Comparison of ENCODE assay signal across 8 mouse cellular contexts in genomic region chr1:136131603-136132291, GRCm38 (mm10). TPM values are rescaled to one million over a fixed set of nuclear protein-coding genes. Genes with fewer than 3 reads are reported as not detected.
A peak's percentile ranks its signal among the peaks of the same experiment; 100 is the strongest.
DNase-seq lines count a peak whose midpoint lies in the region; ATAC-seq and TF ChIP-seq lines count a peak whose summit lies in the region.

No protein-coding gene starts in this region.

- peak overlapping the region; percentile 65 for H3K9ac ChIP-seq in kidney, postnatal 0 days (ENCODE audit: low read depth, low read length)
- H3K9ac ChIP-seq in ES-Bruce4 (ENCODE audit: low read depth, poor library complexity, severe bottlenecking): peak overlapping the region; percentile 78
- peak overlapping the region; percentile 94 for H3K9ac ChIP-seq in midbrain, embryonic 13.5 days (replicated peaks)

- peak overlapping the region; percentile 100 for H3K4me2 ChIP-seq in kidney, postnatal 0 days (ENCODE audit: low read length)
- H3K4me2 ChIP-seq in midbrain, embryonic 13.5 days (replicated peaks): peak overlapping the region; percentile 75

- WGBS in kidney, postnatal 0 days: 1% methylated on average over 43 of the region's 43 CpGs
- 1% methylated on average over 43 of the region's 43 CpGs for WGBS in midbrain, embryonic 13.5 days

- TF ChIP-seq CTCF in kidney, postnatal 0 days (IDR thresholded peaks at IDR 0.05; ENCODE audit: low read depth): no peak
- TF ChIP-seq CTCF in ES-Bruce4 (IDR thresholded peaks at IDR 0.05; ENCODE audit: low read depth, low read length): no peak

- no peak for ATAC-seq in kidney, postnatal 0 days (replicated peaks; ENCODE audit: low FRiP score, low read depth)
- peak; percentile 58 for ATAC-seq in midbrain, embryonic 13.5 days

- TF ChIP-seq EP300 in ES-Bruce4 (IDR thresholded peaks at IDR 0.05; ENCODE audit: insufficient read depth, low read depth, low read length): no peak

- no peaks in the 10 kb centered on the region for H3K27me3 ChIP-seq in kidney, postnatal 0 days (ENCODE audit: insufficient read depth, low read length)
- H3K27me3 ChIP-seq in ES-Bruce4 (ENCODE audit: control insufficient read depth, insufficient read depth, low read length, poor library complexity, severe bottlenecking): no peaks in the 10 kb centered on the region; the same call in 1 of the 2 replicates
- H3K27me3 ChIP-seq in midbrain, embryonic 13.5 days: peaks cover 4% of the 10 kb centered on the region; the same call in 1 of the 2 replicates

- DNase-seq in kidney, postnatal 0 days (ENCODE audit: low spot score): no peak
- DNase-seq in kidney, adult 18-20 months: no peak
- DNase-seq in embryo, embryonic 11 days: peak; percentile 81
- peak; percentile 64 for DNase-seq in induced T-regulatory cell, adult 2 months (ENCODE audit: low read depth)
- DNase-seq in urinary bladder, adult 2 months (ENCODE audit: low spot score): no peak
- no peak for DNase-seq in ovary, adult 18-20 months (ENCODE audit: low spot score)

- peaks cover 26% of the 10 kb centered on the region; the same call in 1 of the 2 replicates for H3K4me1 ChIP-seq in kidney, postnatal 0 days (replicated peaks; ENCODE audit: insufficient read depth, low read length)
- peaks cover 15% of the 10 kb centered on the region for H3K4me1 ChIP-seq in ES-Bruce4 (ENCODE audit: control insufficient read depth, insufficient read depth, low read length)
- H3K4me1 ChIP-seq in midbrain, embryonic 13.5 days (replicated peaks): peaks cover 58% of the 10 kb centered on the region

- H3K27ac ChIP-seq in kidney, postnatal 0 days: no peak overlapping the region
- no peak overlapping the region for H3K27ac ChIP-seq in ES-Bruce4 (ENCODE audit: insufficient read depth, low read length)
- H3K27ac ChIP-seq in midbrain, embryonic 13.5 days: peak overlapping the region; percentile 95

- TF ChIP-seq POLR2A in ES-Bruce4 (IDR thresholded peaks at IDR 0.05; ENCODE audit: insufficient read depth, low read length): no peak

- H3K9me3 ChIP-seq in kidney, postnatal 0 days (replicated peaks; ENCODE audit: low read length): no peaks in the 10 kb centered on the region
- H3K9me3 ChIP-seq in ES-Bruce4 (replicated peaks; ENCODE audit: control insufficient read depth, insufficient read depth, low read length, poor library complexity, severe bottlenecking): no peaks in the 10 kb centered on the region
- H3K9me3 ChIP-seq in midbrain, embryonic 13.5 days: no peaks in the 10 kb centered on the region

- H3K36me3 ChIP-seq in kidney, postnatal 0 days (ENCODE audit: insufficient read depth, low read length): no peaks in the 10 kb centered on the region
- no peaks in the 10 kb centered on the region for H3K36me3 ChIP-seq in ES-Bruce4 (ENCODE audit: control insufficient read depth, insufficient read depth, low read length, poor library complexity, severe bottlenecking)
- H3K36me3 ChIP-seq in midbrain, embryonic 13.5 days: no peaks in the 10 kb centered on the region

- H3K4me3 ChIP-seq in kidney, postnatal 0 days (replicated peaks; ENCODE audit: low read depth, low read length): peak overlapping the region; percentile 66
- peak overlapping the region; percentile 92 for H3K4me3 ChIP-seq in ES-Bruce4 (ENCODE audit: low read depth, low read length)
- H3K4me3 ChIP-seq in midbrain, embryonic 13.5 days (replicated peaks): peak overlapping the region; percentile 91

RNA-seq across cellular contexts. Expression of gene Kif21b, which starts 0.6 kb away (rescaled TPM):
- polyA plus RNA-seq in kidney, postnatal 0 days (2015; fragmentation: Nextera tagmentation; extraction: Ambion mirVana): 0.74 and 0.88 TPM in 2 replicates
- polyA plus RNA-seq in ES-Bruce4 (2011; ENCODE audit: insufficient read depth, insufficient read length, low read depth, missing spikeins): 16.0 and 19.2 TPM in 2 replicates
- 44.1 and 49.3 TPM in 2 replicates for polyA plus RNA-seq in midbrain, embryonic 13.5 days (2015; fragmentation: Nextera tagmentation; extraction: Ambion mirVana)
- polyA plus RNA-seq in urinary bladder, adult 2 months (2012; rRNA removed): 2.4 and 2.8 TPM in 2 replicates

Comparison
In these comparisons a context has a peak if more than half of its experiments do, and no peak if none do; other contexts are left out.
1. DNase-seq: peak in embryo, embryonic 11 days (single experiment) and induced T-regulatory cell, adult 2 months (single experiment); none in kidney, postnatal 0 days (single experiment), kidney, adult 18-20 months (single experiment), urinary bladder, adult 2 months (single experiment) and ovary, adult 18-20 months (single experiment).
2. Peak in every context shown above with its lines, with median percentiles within 50 percentile points of each other: H3K4me3 ChIP-seq and H3K9ac ChIP-seq.